Mouse (Mus musculus) E14TG2a.4 (cell line): ENCODE data around the gene Gm7247.

ENCODE experiments used
- H3K27me3 ChIP-seq: 2 replicates; pipeline ENCODE4 v1.6.1; 2014; ENCODE audit warnings: low read length, control low read depth; ENCODE audit not compliant: insufficient read depth
- H3K36me3 ChIP-seq: 2 replicates; pipeline ENCODE4 v1.6.1; 2014; ENCODE audit warnings: low read length, control low read depth; ENCODE audit not compliant: insufficient read depth
- H3K4me1 ChIP-seq: replicated peaks from 2 replicates; pipeline ENCODE4 v1.6.1; 2014; ENCODE audit warnings: low read depth, low read length, control low read depth
- H3K4me3 ChIP-seq: replicated peaks from 2 replicates; pipeline ENCODE4 v1.5.1; 2014; ENCODE audit warnings: mild to moderate bottlenecking, low read length
- H3K9me3 ChIP-seq: 2 replicates; pipeline ENCODE4 v1.6.1; 2014; ENCODE audit warnings: low read length, control low read depth
- CTCF ChIP-seq: conservative IDR thresholded peaks from 2 replicates; pipeline ENCODE4 v1.5.1; 2014; ENCODE audit warnings: low read length
- NANOG ChIP-seq: IDR thresholded peaks from 2 replicates; pipeline ENCODE4 v1.6.1; 2014; ENCODE audit warnings: borderline replicate concordance, low read length, mixed read lengths
- POU5F1 ChIP-seq: IDR thresholded peaks from 2 replicates; pipeline ENCODE4 v1.6.1; 2014; ENCODE audit warnings: low read length, borderline replicate concordance

Gm7247 gene

DNA sequence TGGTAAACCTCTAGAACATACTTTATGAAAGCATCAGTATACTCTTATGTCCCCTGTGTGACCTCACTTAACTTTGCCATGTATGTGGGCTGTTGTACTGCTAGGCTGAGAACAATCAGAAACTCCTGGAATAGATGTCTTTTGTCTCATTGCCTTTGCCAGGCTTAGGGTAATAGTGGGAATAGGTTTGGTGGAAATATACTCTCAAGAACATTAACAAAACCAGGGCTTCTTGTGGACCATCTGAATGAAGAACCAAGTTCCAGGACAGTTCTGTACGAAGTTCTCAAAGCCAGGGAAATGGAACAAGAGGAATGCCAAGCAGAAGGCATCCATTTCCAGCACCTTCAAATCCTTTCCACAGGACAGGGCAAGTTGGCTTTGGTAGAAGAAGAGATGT is at the start of gene Gm7247:
Gene Gm7247, plus strand, starts transcription at position 301 of the 400 bp plus-strand sequence.
- Histone ChIP-seq H3K36me3 (no peaks in the 10 kb centered on the region), H3K9me3 (no peaks in the 10 kb centered on the region), H3K4me1 (no peaks in the 10 kb centered on the region), H3K4me3 (no peak within 1 kb of the TSS), H3K27me3 (peaks cover 9% of the 10 kb centered on the region)
- no peak for TF ChIP-seq CTCF
- TF ChIP-seq NANOG, result no peak
- TF ChIP-seq POU5F1, result no peak

DNA sequence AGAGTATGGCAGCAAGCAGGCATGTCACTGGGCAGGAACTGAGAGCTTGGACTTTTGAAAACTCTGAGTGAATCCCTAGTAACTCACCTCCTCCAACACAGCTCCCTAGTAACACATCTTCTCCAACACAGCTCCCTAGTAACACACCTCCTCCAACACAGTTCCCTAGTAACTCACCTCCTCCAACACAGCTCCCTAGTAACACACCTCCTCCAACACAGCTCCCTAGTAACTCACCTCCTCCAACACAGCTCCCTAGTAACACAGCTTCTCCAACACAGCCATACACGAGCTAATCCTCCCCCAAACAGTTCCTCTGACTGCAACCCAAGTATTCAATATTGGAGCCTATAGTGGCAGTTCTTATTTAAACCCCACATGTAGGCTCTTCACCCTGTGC is 37.6 kb upstream of the Gm7247 start:
- H3K4me1 ChIP-seq, result no peaks in the 10 kb centered on the region
- H3K36me3 ChIP-seq, result no peaks in the 10 kb centered on the region
- H3K4me3 ChIP-seq, result no peak overlapping the region
- H3K9me3 ChIP-seq, result no peaks in the 10 kb centered on the region
- no peaks in the 10 kb centered on the region for H3K27me3 ChIP-seq
- TF ChIP-seq POU5F1, result no peak
- TF ChIP-seq CTCF, result no peak
- no peak for TF ChIP-seq NANOG

DNA sequence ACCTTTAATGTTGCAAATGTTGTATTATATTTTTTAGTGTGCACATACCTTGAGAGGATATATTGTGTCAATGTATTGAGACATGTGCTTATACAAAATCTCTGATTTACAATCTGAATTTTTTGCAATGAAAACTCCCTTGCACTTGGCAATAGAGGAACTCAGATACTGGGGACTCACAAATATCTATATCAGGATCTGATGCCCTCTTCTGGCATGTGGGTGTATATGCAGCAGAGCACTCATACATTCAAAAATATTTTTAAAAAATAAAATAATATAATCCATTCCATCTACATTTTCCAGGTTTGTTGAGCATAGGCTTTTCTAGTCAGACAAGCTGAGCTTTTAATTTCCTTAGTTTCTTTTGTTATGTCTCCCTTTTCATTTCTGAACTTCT is 15.5 kb upstream of the Gm7247 start:
- H3K27me3 ChIP-seq, result no peaks in the 10 kb centered on the region
- H3K4me1 ChIP-seq, result no peaks in the 10 kb centered on the region
- TF ChIP-seq CTCF (peak; percentile 13; the same call in 1 of the 2 replicates), POU5F1 (no peak)
- H3K9me3 ChIP-seq, result no peaks in the 10 kb centered on the region
- no peak overlapping the region for H3K4me3 ChIP-seq
- H3K36me3 ChIP-seq, result no peaks in the 10 kb centered on the region

DNA sequence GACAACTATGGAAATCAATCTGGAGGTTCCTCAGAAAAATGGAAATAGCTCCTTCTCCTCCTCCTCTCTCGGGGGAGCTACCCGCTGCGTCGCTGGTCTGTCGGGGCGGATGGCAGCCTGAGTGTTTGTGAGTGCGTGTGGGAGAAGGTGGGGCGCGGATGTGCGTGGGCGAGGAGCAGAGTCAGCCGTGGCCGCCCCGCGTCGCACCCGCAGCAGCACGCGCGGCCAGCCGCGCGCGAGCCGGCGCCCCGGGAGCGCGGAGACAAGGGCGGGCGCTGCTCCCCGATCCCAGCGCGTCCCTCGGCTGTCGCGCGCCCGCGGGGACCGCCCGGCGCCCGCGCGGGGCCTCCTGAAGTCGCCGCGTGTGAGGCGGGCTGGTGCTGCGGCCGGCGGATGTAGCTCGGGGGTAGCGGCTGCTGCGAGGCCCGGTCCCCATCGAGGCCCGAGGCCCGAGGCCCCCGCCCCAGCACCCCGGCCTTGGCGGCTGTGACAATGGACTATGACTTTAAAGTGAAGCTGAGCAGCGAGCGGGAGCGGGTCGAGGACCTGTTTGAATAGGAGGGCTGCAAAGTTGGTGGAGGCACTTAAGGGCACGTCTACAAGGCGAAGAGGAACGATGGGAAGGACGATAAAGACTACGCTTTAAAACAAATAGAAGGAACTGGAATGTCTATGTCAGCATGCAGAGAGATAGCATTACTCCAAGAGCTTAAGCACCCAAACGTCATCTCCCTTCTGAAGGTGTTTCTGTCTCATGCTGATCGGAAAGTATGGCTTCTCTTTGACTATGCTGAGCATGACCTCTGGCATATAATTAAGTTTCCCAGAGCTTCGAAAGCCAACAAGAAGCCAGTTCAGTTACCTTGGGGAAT is 3.2 kb upstream of the Gm7247 start:
- H3K9me3 ChIP-seq, result no peaks in the 10 kb centered on the region

DNA sequence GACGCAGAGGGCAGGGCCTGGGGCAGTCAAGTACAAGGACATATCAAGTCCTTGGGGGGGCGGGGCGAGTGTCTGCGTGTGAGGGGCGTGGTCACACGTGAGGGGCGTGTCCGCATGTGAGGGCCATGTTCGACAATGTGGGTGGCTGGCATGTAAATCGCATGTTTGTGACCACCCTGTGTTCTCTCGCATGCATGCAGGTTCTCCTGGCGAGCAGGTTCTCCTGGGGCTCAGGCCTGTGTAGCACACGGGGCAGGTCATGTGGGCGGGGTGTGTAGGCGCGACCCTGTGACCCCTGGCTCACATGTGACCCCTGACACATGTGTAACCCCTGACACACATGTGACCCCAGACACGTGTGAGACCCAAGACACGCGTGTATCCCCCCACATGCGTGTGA is 21.2 kb downstream of the Gm7247 start:
- Histone ChIP-seq H3K27me3 (no peaks in the 10 kb centered on the region), H3K4me3 (no peak overlapping the region), H3K36me3 (no peaks in the 10 kb centered on the region), H3K9me3 (no peaks in the 10 kb centered on the region), H3K4me1 (no peaks in the 10 kb centered on the region)
- TF ChIP-seq POU5F1 (no peak), CTCF (no peak), NANOG (no peak)

More for the DNA sequence above, 3.2 kb upstream of the Gm7247 start:
- Histone ChIP-seq H3K4me1 (no peaks in the 10 kb centered on the region), H3K36me3 (no peaks in the 10 kb centered on the region), H3K27me3 (peaks cover 9% of the 10 kb centered on the region), H3K4me3 (peak overlapping the region; percentile 35; the same call in 1 of the 2 replicates)
- TF ChIP-seq NANOG (no peak), CTCF (no peak), POU5F1 (no peak)

DNA sequence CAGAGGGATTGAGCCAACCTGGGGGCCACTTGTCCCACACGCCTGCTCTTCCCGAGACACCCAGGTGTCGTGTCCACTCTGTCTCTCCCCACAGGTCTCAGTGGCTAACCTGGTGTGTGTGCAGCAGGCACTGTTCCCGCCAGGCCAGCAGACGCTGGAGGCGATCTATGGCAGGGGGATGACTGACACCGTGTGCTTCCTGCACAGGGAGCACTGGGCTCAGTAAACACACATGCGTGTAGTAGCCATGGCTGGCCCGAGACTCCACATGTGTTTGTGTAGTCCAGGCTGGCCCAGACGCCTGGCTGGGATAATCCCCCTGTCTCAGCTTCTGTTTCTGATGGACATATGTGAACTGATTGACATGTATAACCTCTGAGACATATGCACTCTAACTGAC is 22.8 kb downstream of the Gm7247 start:
- no peaks in the 10 kb centered on the region for H3K27me3 ChIP-seq
- no peak overlapping the region for H3K4me3 ChIP-seq
- no peaks in the 10 kb centered on the region for H3K4me1 ChIP-seq
- H3K36me3 ChIP-seq, result no peaks in the 10 kb centered on the region
- H3K9me3 ChIP-seq, result no peaks in the 10 kb centered on the region
- no peak for TF ChIP-seq POU5F1
- TF ChIP-seq CTCF, result no peak

DNA sequence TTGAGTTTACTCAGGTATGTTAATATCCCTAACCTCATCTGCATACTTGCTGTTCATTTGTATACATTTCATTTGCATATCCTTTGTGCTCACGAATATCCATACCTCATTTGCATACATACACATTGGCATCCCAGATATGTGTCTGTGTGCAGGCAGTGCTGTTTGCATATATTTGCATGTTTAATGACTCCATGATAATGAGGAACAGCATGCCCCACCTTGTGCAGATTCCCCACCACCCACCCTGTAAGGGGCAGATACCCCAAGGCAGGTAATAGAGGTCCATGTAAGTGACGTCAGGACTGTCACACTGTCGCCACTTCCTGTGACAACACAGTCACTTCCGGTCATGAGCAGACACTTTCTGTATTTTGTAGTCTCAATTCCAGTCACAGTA is 24.2 kb downstream of the Gm7247 start:
- Histone ChIP-seq H3K4me1 (no peaks in the 10 kb centered on the region), H3K9me3 (no peaks in the 10 kb centered on the region), H3K36me3 (no peaks in the 10 kb centered on the region), H3K4me3 (no peak overlapping the region), H3K27me3 (no peaks in the 10 kb centered on the region)
- TF ChIP-seq CTCF (no peak), NANOG (no peak), POU5F1 (no peak)

DNA sequence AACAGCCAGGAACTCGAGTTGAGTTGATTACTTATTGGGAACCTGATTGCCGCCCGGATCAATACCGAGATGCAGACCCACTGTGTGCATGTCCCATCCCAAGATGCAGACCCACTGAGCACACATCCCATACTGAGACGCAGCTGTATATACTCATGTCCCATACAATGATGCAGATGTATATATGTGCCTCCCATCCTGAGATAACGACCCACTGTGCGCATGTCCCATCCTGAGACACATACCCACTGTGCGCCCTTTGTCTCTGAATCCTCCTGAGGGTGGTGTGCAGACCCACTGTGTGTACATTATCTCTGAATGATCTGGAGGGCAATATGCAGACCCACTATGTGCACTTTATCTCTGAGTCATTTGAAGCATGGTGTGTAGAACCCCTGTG is 26.2 kb downstream of the Gm7247 start:
- H3K27me3 ChIP-seq, result no peaks in the 10 kb centered on the region
- peaks cover 7% of the 10 kb centered on the region for H3K9me3 ChIP-seq
- TF ChIP-seq POU5F1 (no peak), NANOG (no peak)
- H3K36me3 ChIP-seq, result no peaks in the 10 kb centered on the region
- H3K4me3 ChIP-seq, result no peak overlapping the region
- no peaks in the 10 kb centered on the region for H3K4me1 ChIP-seq

DNA sequence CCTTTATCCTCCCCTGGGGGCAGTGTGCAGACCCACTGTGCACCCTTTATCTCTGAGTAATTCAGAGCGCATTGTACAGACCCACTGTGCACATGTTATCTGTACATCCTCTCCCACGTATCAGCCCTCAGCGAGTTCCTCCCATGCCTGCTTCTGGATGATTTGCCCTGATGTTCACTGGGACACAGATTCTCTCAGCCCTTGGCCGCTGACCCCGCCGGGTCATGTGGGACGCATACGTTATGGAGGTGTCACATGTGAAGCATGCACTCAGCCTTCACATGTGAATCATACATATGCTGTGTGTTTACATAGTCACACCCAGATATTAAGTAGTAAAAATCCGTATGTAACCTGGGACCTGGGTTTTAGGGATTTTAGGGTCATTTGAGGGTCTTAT is 26.7 kb downstream of the Gm7247 start:
- no peaks in the 10 kb centered on the region for H3K27me3 ChIP-seq
- peaks cover 10% of the 10 kb centered on the region for H3K9me3 ChIP-seq
- no peaks in the 10 kb centered on the region for H3K4me1 ChIP-seq
- no peaks in the 10 kb centered on the region for H3K36me3 ChIP-seq
- TF ChIP-seq POU5F1 (no peak), NANOG (no peak), CTCF (no peak)
- no peak overlapping the region for H3K4me3 ChIP-seq
